Mouse (Mus musculus): ENCODE data around the gene Mrpl4. TPM values are rescaled to one million over a fixed set of nuclear protein-coding genes. Genes with fewer than 3 reads are reported as not detected.

Mrpl4 gene
- total and polyA plus RNA-seq, 3 experiments: 280 to 474 TPM; not detected in 1

- DNase-seq (ENCODE audit: low read depth, low spot score): no peak
- H3K9ac ChIP-seq (ENCODE audit: control insufficient read depth, low read depth, low read length, poor library complexity, severe bottlenecking): no peak within 1 kb of the TSS
- H3K4me3 ChIP-seq (ENCODE audit: control insufficient read depth in 1 of 2, insufficient read depth in 1 of 2, low read depth in 2 of 2, low read length in 2 of 2): no peak within 1 kb of the TSS
- no peaks in the 10 kb centered on the region for H3K79me2 ChIP-seq (ENCODE audit: control insufficient read depth, insufficient read depth, low read length, poor library complexity)
- no peaks in the 10 kb centered on the region for H3K27me3 ChIP-seq (ENCODE audit: control insufficient read depth in 1 of 2, insufficient read depth in 2 of 2, low read length in 2 of 2)
- H3K27ac ChIP-seq (ENCODE audit: control insufficient read depth, low read depth, low read length): no peak within 1 kb of the TSS
- no peak for TF ChIP-seq MXI1 (IDR thresholded peaks at IDR 0.05; ENCODE audit: low read depth, low read length)
- peaks cover 0 to 9% of the 10 kb centered on the region in 2 experiments; a peak in 2 of 4 replicates for H3K36me3 ChIP-seq (ENCODE audit: control insufficient read depth in 1 of 2, insufficient read depth in 2 of 2, low read length in 2 of 2)
- H3K9me3 ChIP-seq (replicated peaks; ENCODE audit: insufficient read depth, low read length): no peaks in the 10 kb centered on the region
- peaks cover 0 to 13% of the 10 kb centered on the region in 2 experiments; a peak in 2 of 4 replicates for H3K4me1 ChIP-seq (ENCODE audit: control insufficient read depth in 1 of 2, insufficient read depth in 2 of 2, low read length in 2 of 2)
Measured at GRCm38 (mm10) chr9:20959430-20959938, 43.1 kb upstream of the Mrpl4 start, which contains the start of gene Dnmt1. Dnmt1 (minus strand) TSS chr9:20959888.

- H3K9me3 ChIP-seq (replicated peaks; ENCODE audit: insufficient read depth, low read length): no peaks in the 10 kb centered on the region
- H3K4me3 ChIP-seq (ENCODE audit: control insufficient read depth in 1 of 2, insufficient read depth in 1 of 2, low read depth in 2 of 2, low read length in 2 of 2): peak overlapping the region; percentile 3 to 28; a peak in 1 of 4 replicates
- peak; percentile 91 for DNase-seq (ENCODE audit: low read depth, low spot score)
- no peaks in the 10 kb centered on the region for H3K27me3 ChIP-seq (ENCODE audit: control insufficient read depth in 1 of 2, insufficient read depth in 2 of 2, low read length in 2 of 2)
- peak overlapping the region; percentile 82 for H3K27ac ChIP-seq (ENCODE audit: control insufficient read depth, low read depth, low read length)
- H3K9ac ChIP-seq (ENCODE audit: control insufficient read depth, low read depth, low read length, poor library complexity, severe bottlenecking): peak overlapping the region; percentile 71
- H3K36me3 ChIP-seq (ENCODE audit: control insufficient read depth in 1 of 2, insufficient read depth in 2 of 2, low read length in 2 of 2): peaks cover 0 to 14% of the 10 kb centered on the region in 2 experiments; a peak in 2 of 4 replicates
- TF ChIP-seq MAX (IDR thresholded peaks at IDR 0.05; ENCODE audit: low read length) (no peak), TCF12 (IDR thresholded peaks at IDR 0.05; ENCODE audit: low read depth, low read length) (no peak), EP300 (IDR thresholded peaks at IDR 0.05; ENCODE audit: low read depth in 1 of 2, low read length in 2 of 2) (no peak), TAL1 (IDR thresholded peaks at IDR 0.05; ENCODE audit: low read length) (no peak), USF2 (IDR thresholded peaks at IDR 0.05; ENCODE audit: borderline replicate concordance in 1 of 2, insufficient read depth in 1 of 2, low read depth in 1 of 2, low read length in 2 of 2) (no peak), MYC (IDR thresholded peaks at IDR 0.05; ENCODE audit: low read depth, low read length) (no peak), ETS1 (IDR thresholded peaks at IDR 0.05; ENCODE audit: low read depth, low read length) (no peak), SMC3 (IDR thresholded peaks at IDR 0.05; ENCODE audit: low read depth, low read length) (no peak), HCFC1 (IDR thresholded peaks at IDR 0.05; ENCODE audit: low read depth, low read length) (no peak), SIN3A (IDR thresholded peaks at IDR 0.05; ENCODE audit: low read length) (no peak), MAZ (IDR thresholded peaks at IDR 0.05; ENCODE audit: low read depth, low read length) (no peak), JUND (IDR thresholded peaks at IDR 0.05; ENCODE audit: low read depth, low read length) (no peak), RAD21 (IDR thresholded peaks at IDR 0.05; ENCODE audit: low read depth, low read length) (no peak), NELFE (IDR thresholded peaks at IDR 0.05; ENCODE audit: low read depth, low read length) (no peak), NRF1 (IDR thresholded peaks at IDR 0.05; ENCODE audit: insufficient read depth, low read depth, low read length, poor library complexity, severe bottlenecking) (no peak), USF1 (IDR thresholded peaks at IDR 0.05; ENCODE audit: low read depth, low read length) (no peak), ZC3H11A (IDR thresholded peaks at IDR 0.05; ENCODE audit: low read depth, low read length) (no peak), RCOR1 (IDR thresholded peaks at IDR 0.05; ENCODE audit: low read depth, low read length) (no peak), BHLHE40 (IDR thresholded peaks at IDR 0.05; ENCODE audit: borderline replicate concordance, low read depth, low read length) (no peak), TBP (IDR thresholded peaks at IDR 0.05; ENCODE audit: low read depth, low read length) (peak; percentile 87), MEF2A (IDR thresholded peaks at IDR 0.05; ENCODE audit: extremely low read depth, insufficient replicate concordance, low read depth, low read length, poor library complexity, severe bottlenecking) (no peak), POLR2AphosphoS5 (IDR thresholded peaks at IDR 0.05; ENCODE audit: borderline replicate concordance, low read depth, low read length) (peak; percentile 87; the same call in 1 of the 2 replicates), KAT2A (conservative IDR thresholded peaks at IDR 0.05; ENCODE audit: low read depth, low read length) (no peak), GATA1 (IDR thresholded peaks at IDR 0.05; ENCODE audit: low read depth, low read length) (0 out of 2 replicates have a peak, but pooled peaks have one; percentile 2), GABPA (IDR thresholded peaks at IDR 0.05; ENCODE audit: low read depth, low read length) (no peak), POLR2AphosphoS2 (IDR thresholded peaks at IDR 0.05; ENCODE audit: low read length) (no peak), CTCF (IDR thresholded peaks at IDR 0.05 in 2 of 3, conservative IDR thresholded peaks at IDR 0.05 in 1 of 3; ENCODE audit: control insufficient read depth in 1 of 3, insufficient read depth in 1 of 3, low read depth in 2 of 3, low read length in 3 of 3, poor library complexity in 1 of 3, severe bottlenecking in 1 of 3) (no peak), CHD1 (IDR thresholded peaks at IDR 0.05; ENCODE audit: low read depth, low read length) (no peak), POLR2A (IDR thresholded peaks at IDR 0.05; ENCODE audit: control insufficient read depth in 1 of 2, insufficient read depth in 1 of 2, low read depth in 1 of 2, low read length in 2 of 2, poor library complexity in 1 of 2) (peak; percentile 66 to 87), ZKSCAN1 (IDR thresholded peaks at IDR 0.05; ENCODE audit: low read depth, low read length) (no peak)
- H3K79me2 ChIP-seq (ENCODE audit: control insufficient read depth, insufficient read depth, low read length, poor library complexity): no peaks in the 10 kb centered on the region
- H3K4me1 ChIP-seq (ENCODE audit: control insufficient read depth in 1 of 2, insufficient read depth in 2 of 2, low read length in 2 of 2): peaks cover 3 to 24% of the 10 kb centered on the region in 2 experiments
Measured at GRCm38 (mm10) chr9:20961557-20961956, 41.0 kb upstream of the Mrpl4 start.
